Mouse (Mus musculus) thymus, adult 2 months (tissue): ENCODE measurements around the gene Rrbp1.

ENCODE experiments used
- CTCF ChIP-seq: fragments of 200-500 bp; IDR thresholded peaks from 2 replicates; pipeline ENCODE4 v1.5.1; 2012; ENCODE audit warnings: mild to moderate bottlenecking, control low read depth, low read length, moderate library complexity, borderline replicate concordance; ENCODE audit not compliant: control insufficient read depth, poor library complexity, insufficient read depth; ENCODE audit errors: extremely low read depth
- POLR2A ChIP-seq: fragments of 200-500 bp; IDR thresholded peaks from 2 replicates; pipeline ENCODE4 v1.6.1; 2012; ENCODE audit warnings: mild to moderate bottlenecking, low read length, control low read depth, moderate library complexity; ENCODE audit not compliant: control insufficient read depth, poor library complexity, insufficient read depth; ENCODE audit errors: extremely low read depth

DNA sequence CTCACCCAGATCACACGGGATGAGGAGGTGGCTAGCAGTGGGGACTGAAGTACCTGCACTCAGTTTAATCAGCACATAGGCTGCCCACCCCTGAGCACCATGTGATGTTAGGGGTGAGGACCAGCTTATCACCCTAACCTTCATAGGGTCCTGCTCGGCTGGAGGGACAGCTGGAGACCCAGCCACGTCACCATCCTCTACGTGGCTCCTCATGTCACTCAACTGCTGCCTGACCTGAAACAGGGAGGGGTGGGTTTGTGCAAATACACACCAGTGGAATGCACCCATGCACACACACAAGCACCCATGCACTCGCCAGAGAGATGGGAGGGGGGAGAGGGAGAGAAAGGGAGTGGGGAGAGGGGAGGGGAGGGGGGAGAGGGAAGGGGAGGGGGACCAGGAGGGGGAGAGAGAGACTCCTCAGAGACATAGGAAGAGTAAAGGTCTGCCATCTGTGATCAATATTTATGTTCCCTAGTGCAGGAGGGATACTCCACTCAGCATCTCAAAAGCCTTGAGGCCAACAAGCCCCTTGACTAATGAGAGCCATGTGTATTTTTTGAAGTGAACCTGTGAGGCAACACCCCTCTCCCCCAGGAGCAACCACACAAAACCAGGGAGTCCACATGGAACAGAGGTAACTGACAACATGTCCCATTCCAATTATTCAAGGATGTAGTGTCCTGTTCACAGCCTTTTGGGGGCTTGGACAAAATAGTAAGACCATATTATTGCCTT lies 60.6 kb downstream of the Rrbp1 start:
- TF ChIP-seq CTCF (no peak), POLR2A (no peak)
